In genomic region chr4:154392641-154393040, GRCm38 (mm10) we compare ENCODE assay signal across 14 mouse cellular contexts. TPM values are rescaled to one million over a fixed set of nuclear protein-coding genes. Genes with fewer than 3 reads are reported as not detected.
DNase-seq lines count a peak whose midpoint lies in the region; ATAC-seq and TF ChIP-seq lines count a peak whose summit lies in the region.
"Had no signal": no experiment of that assay in that cellular context is flagged by ENCODE, and none has a peak within 500 bp of the region (broad histone marks: within the 10 kb centered on the region; RNA-seq: fewer than 3 reads in every experiment).

No protein-coding gene starts in this region.

- H3K9me3 ChIP-seq in heart, embryonic 14.5 days (ENCODE audit: control insufficient read depth, low read length): no peaks in the 10 kb centered on the region
- H3K9me3 ChIP-seq in lung, embryonic 14.5 days (ENCODE audit: low read depth, low read length): no peaks in the 10 kb centered on the region
- H3K9me3 ChIP-seq in intestine, embryonic 16.5 days (ENCODE audit: control insufficient read depth, low read length): no peaks in the 10 kb centered on the region

- no peak overlapping the region for H3K4me3 ChIP-seq in heart, embryonic 14.5 days (ENCODE audit: control insufficient read depth in 1 of 2, insufficient read depth in 1 of 2, low read depth in 1 of 2, low read length in 2 of 2)
- no peak overlapping the region for H3K4me3 ChIP-seq in lung, embryonic 14.5 days (ENCODE audit: low read depth, low read length)
- H3K4me3 ChIP-seq in intestine, embryonic 16.5 days (ENCODE audit: low read length): no peak overlapping the region
- H3K4me3 ChIP-seq in small intestine, adult 2 months (ENCODE audit: low read depth, low read length): no peak overlapping the region

- no peak overlapping the region for H3K4me2 ChIP-seq in heart, embryonic 14.5 days (ENCODE audit: low read length)
- no peak overlapping the region for H3K4me2 ChIP-seq in lung, embryonic 14.5 days
- H3K4me2 ChIP-seq in intestine, embryonic 16.5 days (ENCODE audit: low read depth, low read length): no peak overlapping the region

- 68% methylated on average over 1 of the region's 1 CpGs for WGBS in heart, embryonic 14.5 days
- 43% methylated on average over 1 of the region's 1 CpGs for WGBS in lung, embryonic 14.5 days
- WGBS in intestine, embryonic 16.5 days: 62% methylated on average over 1 of the region's 1 CpGs
- WGBS in small intestine, adult 2 months: 24% methylated on average over 1 of the region's 1 CpGs

- no peak for TF ChIP-seq POLR2A in small intestine, adult 2 months (IDR thresholded peaks at IDR 0.05; ENCODE audit: low read depth, low read length)

- no peak for DNase-seq in heart, postnatal 10 days
- peak; percentile 58 for DNase-seq in lung, embryonic 14.5 days
- no peak for DNase-seq in lung, adult 18-20 months
- DNase-seq: spleen, adult 18-20 months; thymus, adult 2 months had no signal

- intact Hi-C loops in heart, postnatal 10 days (cut with DNase I): loop anchor here (2.0 kb wide), 1 partner anchor 64 kb away; no protein-coding TSS in a partner anchor

- peaks cover 44 to 57% of the 10 kb centered on the region in 2 experiments for H3K4me1 ChIP-seq in heart, embryonic 14.5 days (ENCODE audit: control insufficient read depth in 2 of 2, insufficient read depth in 2 of 2, low read length in 2 of 2)
- peaks cover 13% of the 10 kb centered on the region for H3K4me1 ChIP-seq in lung, embryonic 14.5 days (ENCODE audit: insufficient read depth)
- peaks cover 29% of the 10 kb centered on the region for H3K4me1 ChIP-seq in intestine, embryonic 16.5 days (ENCODE audit: control insufficient read depth, insufficient read depth, low read length)
- peaks cover 4% of the 10 kb centered on the region; the same call in 1 of the 2 replicates for H3K4me1 ChIP-seq in small intestine, adult 2 months (ENCODE audit: control insufficient read depth, insufficient read depth, insufficient read length, low read length)

- H3K27me3 ChIP-seq in heart, embryonic 14.5 days (ENCODE audit: control insufficient read depth, insufficient read depth, low read length): peaks cover 10% of the 10 kb centered on the region; the same call in 1 of the 2 replicates
- no peaks in the 10 kb centered on the region for H3K27me3 ChIP-seq in lung, embryonic 14.5 days (ENCODE audit: insufficient read depth, low read length)
- no peaks in the 10 kb centered on the region for H3K27me3 ChIP-seq in intestine, embryonic 16.5 days (replicated peaks; ENCODE audit: control insufficient read depth, insufficient read depth, low read length)
- no peaks in the 10 kb centered on the region for H3K27me3 ChIP-seq in small intestine, adult 2 months (ENCODE audit: control insufficient read depth, insufficient read depth, low read length)

- TF ChIP-seq CTCF in lung, embryonic 14.5 days (IDR thresholded peaks at IDR 0.05; ENCODE audit: low read depth): peak; percentile 57
- peak; percentile 18; the same call in 1 of the 2 replicates for TF ChIP-seq CTCF in small intestine, adult 2 months (IDR thresholded peaks at IDR 0.05; ENCODE audit: extremely low read depth, insufficient read length, insufficient replicate concordance, low read depth, low read length)

- H3K36me3 ChIP-seq in heart, embryonic 14.5 days (ENCODE audit: control insufficient read depth, insufficient read depth, low read length): no peaks in the 10 kb centered on the region
- no peaks in the 10 kb centered on the region for H3K36me3 ChIP-seq in lung, embryonic 14.5 days (ENCODE audit: insufficient read depth)
- H3K36me3 ChIP-seq in intestine, embryonic 16.5 days (ENCODE audit: control insufficient read depth, insufficient read depth, low read length): no peaks in the 10 kb centered on the region
- H3K36me3 ChIP-seq in small intestine, adult 2 months (ENCODE audit: control insufficient read depth, insufficient read depth, low read length): no peaks in the 10 kb centered on the region
- H3K36me3 ChIP-seq: G1E had no signal

- peak overlapping the region; percentile 88 to 89 for H3K27ac ChIP-seq in heart, embryonic 14.5 days (replicated peaks in 1 of 2; ENCODE audit: control insufficient read depth in 1 of 2, insufficient read depth in 1 of 2, low read depth in 2 of 2, low read length in 2 of 2)
- no peak overlapping the region for H3K27ac ChIP-seq in lung, embryonic 14.5 days (ENCODE audit: low read depth)
- H3K27ac ChIP-seq in intestine, embryonic 16.5 days (ENCODE audit: low read length): no peak overlapping the region
- H3K27ac ChIP-seq in small intestine, adult 2 months (ENCODE audit: insufficient read depth, low read depth, low read length): no peak overlapping the region
- H3K27ac ChIP-seq: macrophage had no signal

- no peak for ATAC-seq in heart, embryonic 14.5 days (ENCODE audit: insufficient number of reproducible peaks, insufficient read depth, low FRiP score, low read depth)
- ATAC-seq in lung, embryonic 14.5 days (ENCODE audit: insufficient read depth): no peak
- peak; percentile 6; the same call in 1 of the 2 replicates for ATAC-seq in intestine, embryonic 16.5 days
- no peak for ATAC-seq in monocyte, adult 5-6 weeks (replicated peaks; ENCODE audit: insufficient number of reproducible peaks, low FRiP score, low TSS enrichment, poor library complexity, severe bottlenecking)
- ATAC-seq: inflammation-experienced regulatory T-cells, adult 6 months had no signal

- H3K9ac ChIP-seq in heart, embryonic 14.5 days (ENCODE audit: low read length): peak overlapping the region; percentile 36
- no peak overlapping the region for H3K9ac ChIP-seq in lung, embryonic 14.5 days
- H3K9ac ChIP-seq in intestine, embryonic 16.5 days (ENCODE audit: low read depth, low read length): 0 out of 2 replicates have a peak overlapping the region, but pooled peaks have one; percentile 33

RNA-seq across cellular contexts. Expression of gene B230104I21Rik, which starts 56.7 kb away (rescaled TPM):
- not detected in 2 replicates for polyA plus RNA-seq in heart, embryonic 14.5 days (2014; fragmentation: Nextera tagmentation; extraction: Ambion mirVana)
- total RNA-seq in heart, postnatal 10 days (2021): not detected
- polyA plus RNA-seq in lung, embryonic 14.5 days (2014; fragmentation: Nextera tagmentation; extraction: Ambion mirVana): not detected in 2 replicates
- polyA plus RNA-seq in intestine, embryonic 16.5 days (2015; fragmentation: Nextera tagmentation; extraction: Ambion mirVana): not detected in 2 replicates
- not detected in 2 replicates for polyA plus RNA-seq in small intestine, adult 2 months (2012; rRNA removed)
- total RNA-seq in monocyte, adult 5-6 weeks (2017): not detected in 3 replicates
- total RNA-seq: G1E had no signal
- polyA plus RNA-seq: embryonic facial prominence, embryonic 11.5 days; G1E; inflammation-experienced regulatory T-cells, adult 6 months; macrophage; neural tube, embryonic 14.5 days; thymus, adult 2 months had no signal

Comparison
In these comparisons a context has a peak if more than half of its experiments do, and no peak if none do; other contexts are left out.
1. H3K27ac ChIP-seq: peak in heart, embryonic 14.5 days (2 of 2); none in lung, embryonic 14.5 days (single experiment), intestine, embryonic 16.5 days (single experiment) and small intestine, adult 2 months (single experiment).